Mouse (Mus musculus): Measurements from ENCODE around the gene Gm13128. TPM values are rescaled to one million over a fixed set of nuclear protein-coding genes. Genes with fewer than 3 reads are reported as not detected.

The Gm13128 gene
- not detected for polyA plus RNA-seq (2017; shearing (Covaris generic))

DNA sequence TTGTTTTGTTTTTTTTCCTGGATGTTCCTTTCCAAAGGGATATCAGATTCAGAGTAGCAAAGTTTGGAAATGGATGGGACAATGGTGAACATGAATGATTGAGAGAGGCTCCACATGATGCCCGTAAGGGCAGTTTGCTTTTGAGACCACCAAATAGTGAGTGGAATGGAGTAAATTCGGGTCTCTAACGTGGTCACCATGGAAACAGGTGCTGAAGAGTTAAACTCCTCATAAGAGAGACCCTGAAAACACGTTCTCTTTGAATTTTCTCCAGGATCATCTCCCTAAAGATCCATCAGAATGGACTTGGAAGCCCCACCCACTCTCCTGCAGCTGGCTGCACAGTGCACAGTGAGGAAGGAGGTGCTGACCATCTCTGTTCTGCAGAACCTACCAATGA lies at the start of gene Gm13128:
Gene Gm13128 (plus strand): TSS at position 301 of the 400 bp plus-strand sequence.

DNA sequence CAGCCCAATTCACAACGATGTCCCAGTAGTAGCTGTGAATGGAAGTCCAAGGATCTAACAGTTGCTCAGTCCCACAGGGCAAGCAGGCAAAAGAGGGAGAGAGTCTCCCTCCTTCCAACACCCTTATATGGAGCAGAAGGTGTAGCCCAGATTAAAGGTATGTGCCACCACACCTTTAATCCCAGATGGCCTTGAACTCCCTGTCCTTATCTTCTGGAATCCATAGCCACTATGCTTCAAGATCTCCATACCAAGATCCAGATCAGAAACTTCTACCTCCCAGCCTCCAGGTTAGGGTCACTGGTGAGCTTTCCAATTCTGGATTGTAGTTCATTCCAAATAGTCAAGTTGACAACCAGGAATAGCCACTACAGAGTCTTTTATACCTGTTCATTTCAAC lies 49.7 kb upstream of the Gm13128 start, which contains the start of gene Pramel5:
Gene Pramel5 (minus strand): TSS at position 101 of the 400 bp plus-strand sequence.

DNA sequence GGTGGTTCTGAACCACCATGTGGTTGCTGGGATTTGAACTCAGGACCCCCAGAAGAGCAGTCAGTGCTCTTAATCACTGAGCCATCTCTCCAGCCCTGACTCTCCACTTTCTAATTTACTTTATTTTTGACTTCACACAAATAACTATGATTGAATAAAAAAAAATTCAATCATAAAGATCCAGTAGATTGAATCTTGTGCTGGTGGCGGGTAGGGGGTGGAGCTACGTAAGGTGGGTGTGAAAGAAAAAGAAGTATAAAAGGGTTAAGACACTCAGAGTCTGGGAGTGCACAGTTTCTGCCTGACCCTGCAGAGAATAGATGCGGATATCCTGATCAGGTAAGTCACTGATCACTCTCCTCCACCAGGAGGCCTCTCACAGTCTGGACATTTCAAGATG lies 27.6 kb downstream of the Gm13128 start, which contains the start of gene Gm13119:
Gene Gm13119 (plus strand): TSS at position 301 of the 400 bp plus-strand sequence.

DNA sequence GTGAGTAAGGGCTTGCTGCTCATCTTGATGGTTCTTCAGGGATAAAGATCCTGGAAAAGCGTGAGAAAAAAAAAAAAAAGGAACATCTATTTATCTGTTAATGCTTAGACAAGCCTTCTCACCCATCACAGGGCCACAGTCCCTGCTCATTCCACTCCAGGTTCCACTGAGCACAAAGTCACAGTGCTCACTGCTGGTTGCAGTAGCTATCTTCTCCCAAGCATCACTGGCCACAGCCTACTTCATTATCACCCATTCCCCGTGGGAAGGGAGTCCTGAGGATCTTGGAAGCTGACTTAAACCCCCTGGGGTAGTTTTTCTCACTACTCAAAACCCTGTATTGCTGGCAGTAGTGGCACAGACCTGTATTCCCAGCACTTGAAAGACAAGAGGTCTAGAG lies 47.9 kb downstream of the Gm13128 start, which contains the start of gene Pramef20:
Gene Pramef20 (minus strand): TSS at position 23 of the 400 bp plus-strand sequence.

Other genes starting within 250 kb of the Gm13128 start
- not detected for gene Gm13102, start 223.8 kb upstream of the Gm13128 start, polyA plus RNA-seq (2017; shearing (Covaris generic))
- gene Oog3, start 167.6 kb upstream of the Gm13128 start, polyA plus RNA-seq (2017; shearing (Covaris generic)): not detected
- gene Oog2, start 139.5 kb upstream of the Gm13128 start, polyA plus RNA-seq (2017; shearing (Covaris generic)): not detected
- gene C87977, start 116.9 kb upstream of the Gm13128 start, polyA plus RNA-seq (2017; shearing (Covaris generic)): not detected
- gene Pramel5, start 49.8 kb upstream of the Gm13128 start, polyA plus RNA-seq (2017; shearing (Covaris generic)): not detected
- gene Gm13119, start 27.7 kb downstream of the Gm13128 start, polyA plus RNA-seq (2017; shearing (Covaris generic)): not detected
- not detected for gene Pramef20, start 47.7 kb downstream of the Gm13128 start, polyA plus RNA-seq (2017; shearing (Covaris generic))
- not detected for gene Pramef12, start 78.2 kb downstream of the Gm13128 start, polyA plus RNA-seq (2017; shearing (Covaris generic))
- not detected for gene 1700012P22Rik, start 108.5 kb downstream of the Gm13128 start, polyA plus RNA-seq (2017; shearing (Covaris generic))
- not detected for gene Gm9944, start 123.1 kb downstream of the Gm13128 start, polyA plus RNA-seq (2017; shearing (Covaris generic))
- not detected for gene Aadacl3, start 133.5 kb downstream of the Gm13128 start, polyA plus RNA-seq (2017; shearing (Covaris generic))
- not detected for gene 9430007A20Rik, start 189.6 kb downstream of the Gm13128 start, polyA plus RNA-seq (2017; shearing (Covaris generic))
- gene Gm13124, start 234.9 kb downstream of the Gm13128 start, polyA plus RNA-seq (2017; shearing (Covaris generic)): not detected